In the genomic region with DNA sequence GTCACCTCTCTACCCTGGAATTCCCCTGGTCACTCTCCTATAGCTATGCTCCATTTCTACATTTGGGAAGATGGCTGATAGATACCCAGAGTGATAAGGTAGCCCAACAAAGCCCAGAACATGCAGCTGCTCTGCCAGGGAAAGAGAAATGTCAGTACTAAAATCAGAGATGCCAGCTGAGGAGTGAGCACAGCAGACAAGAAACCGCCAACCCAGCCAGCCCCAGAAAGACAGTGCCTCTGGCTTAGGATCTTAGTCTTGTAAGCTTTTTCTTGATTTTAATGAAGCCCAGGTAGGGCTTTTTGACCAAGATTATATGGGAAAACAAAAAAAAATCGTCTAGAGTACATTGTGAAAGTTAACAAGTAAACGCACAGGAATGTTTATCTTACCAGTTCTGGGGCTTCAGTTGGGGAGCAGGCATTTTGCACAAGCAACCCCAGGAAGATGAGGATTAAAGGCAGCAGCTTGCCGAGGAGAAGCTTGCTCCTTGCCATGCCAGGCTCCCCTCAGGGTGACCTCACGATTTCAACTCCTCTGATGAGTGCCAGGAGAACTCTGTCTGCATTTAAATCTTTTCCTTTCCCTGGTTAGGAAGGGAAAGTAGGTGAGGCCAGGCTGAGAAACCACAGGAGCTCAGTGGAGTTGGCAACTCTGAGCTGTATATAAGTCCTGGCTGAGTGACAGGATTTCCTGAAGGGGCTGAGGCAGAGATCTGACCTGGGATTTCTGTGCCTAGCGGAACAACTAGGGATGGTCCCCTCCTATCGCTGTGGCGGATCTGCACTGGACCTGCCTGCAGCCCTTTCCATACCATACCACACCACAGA, we compare ENCODE assay signal across 16 mouse cellular contexts. TPM values are rescaled to one million over a fixed set of nuclear protein-coding genes. Genes with fewer than 3 reads are reported as not detected.
DNase-seq lines count a peak whose midpoint lies in the region; ATAC-seq and TF ChIP-seq lines count a peak whose summit lies in the region.
"Had no signal": no experiment of that assay in that cellular context is flagged by ENCODE, and none has a peak within 500 bp of the region (broad histone marks: within the 10 kb centered on the region; RNA-seq: fewer than 3 reads in every experiment).

Stab2 (minus strand) TSS at position 641 of the 830 bp plus-strand sequence.

- ATAC-seq in liver, embryonic 12.5 days = no peak
- ATAC-seq in intestine, embryonic 16.5 days = no peak
- ATAC-seq: forebrain, embryonic 15.5 days had no signal

- no peaks in the 10 kb centered on the region for H3K4me1 ChIP-seq in kidney, adult 2 months (ENCODE audit: control insufficient read depth, insufficient read depth, low read length)
- H3K4me1 ChIP-seq in MEL (ENCODE audit: control insufficient read depth in 1 of 2, insufficient read depth in 2 of 2, low read length in 2 of 2) = peaks cover 0 to 4% of the 10 kb centered on the region in 2 experiments; a peak in 2 of 4 replicates
- H3K4me1 ChIP-seq in liver, embryonic 12.5 days = no peaks in the 10 kb centered on the region
- H3K4me1 ChIP-seq in intestine, embryonic 16.5 days (ENCODE audit: control insufficient read depth, insufficient read depth, low read length) = no peaks in the 10 kb centered on the region
- H3K4me1 ChIP-seq: forebrain, embryonic 15.5 days; heart, embryonic 10.5 days; midbrain, embryonic 12.5 days had no signal

- H3K9ac ChIP-seq in MEL (ENCODE audit: control insufficient read depth, low read depth, low read length, poor library complexity, severe bottlenecking) = peak within 1 kb of the TSS; percentile 48
- no peak within 1 kb of the TSS for H3K9ac ChIP-seq in liver, embryonic 12.5 days
- H3K9ac ChIP-seq in intestine, embryonic 16.5 days (ENCODE audit: low read depth, low read length) = no peak within 1 kb of the TSS
- H3K9ac ChIP-seq: embryonic facial prominence, embryonic 15.5 days; forebrain, embryonic 15.5 days; midbrain, embryonic 12.5 days had no signal

- WGBS in kidney, adult 2 months = 64% methylated on average over 8 of the region's 8 CpGs
- WGBS in liver, embryonic 12.5 days (ENCODE audit: insufficient replicate concordance) = 41% methylated on average over 8 of the region's 8 CpGs
- whole genome bisulfite sequencing in intestine, embryonic 16.5 days = 50% methylated on average over 8 of the region's 8 CpGs

- TF ChIP-seq CTCF in kidney, adult 2 months (conservative IDR thresholded peaks at IDR 0.05; ENCODE audit: insufficient read depth, insufficient read length, low read depth, low read length) = no peak
- no peak for TF ChIP-seq CTCF in MEL (IDR thresholded peaks at IDR 0.05 in 2 of 3, conservative IDR thresholded peaks at IDR 0.05 in 1 of 3; ENCODE audit: control insufficient read depth in 1 of 3, insufficient read depth in 1 of 3, low read depth in 2 of 3, low read length in 3 of 3, poor library complexity in 1 of 3, severe bottlenecking in 1 of 3)

- TF ChIP-seq RAD21 in MEL (IDR thresholded peaks at IDR 0.05; ENCODE audit: low read depth, low read length) = no peak

- H3K27ac ChIP-seq in kidney, adult 2 months (ENCODE audit: insufficient read depth, low read depth, low read length) = no peak within 1 kb of the TSS
- H3K27ac ChIP-seq in MEL (ENCODE audit: control insufficient read depth, low read depth, low read length) = peak within 1 kb of the TSS; percentile 25; the same call in 1 of the 2 replicates
- H3K27ac ChIP-seq in liver, embryonic 12.5 days = no peak within 1 kb of the TSS
- H3K27ac ChIP-seq in intestine, embryonic 16.5 days (ENCODE audit: low read length) = no peak within 1 kb of the TSS
- H3K27ac ChIP-seq: embryonic facial prominence, embryonic 15.5 days; forebrain, embryonic 15.5 days; heart, embryonic 10.5 days; midbrain, embryonic 12.5 days had no signal

- no peak for TF ChIP-seq POLR2A in kidney, adult 2 months (IDR thresholded peaks at IDR 0.05; ENCODE audit: low read depth, low read length)
- TF ChIP-seq POLR2A in MEL (IDR thresholded peaks at IDR 0.05; ENCODE audit: control insufficient read depth in 1 of 2, insufficient read depth in 1 of 2, low read depth in 1 of 2, low read length in 2 of 2, poor library complexity in 1 of 2) = no peak

- H3K79me2 ChIP-seq in MEL (ENCODE audit: control insufficient read depth, insufficient read depth, low read length, poor library complexity) = no peaks in the 10 kb centered on the region

- H3K27me3 ChIP-seq in kidney, adult 2 months (replicated peaks; ENCODE audit: control insufficient read depth, insufficient read depth, low read length) = no peaks in the 10 kb centered on the region
- no peaks in the 10 kb centered on the region for H3K27me3 ChIP-seq in MEL (ENCODE audit: control insufficient read depth in 1 of 2, insufficient read depth in 2 of 2, low read length in 2 of 2)
- H3K27me3 ChIP-seq in liver, embryonic 12.5 days (replicated peaks) = no peaks in the 10 kb centered on the region
- H3K27me3 ChIP-seq in intestine, embryonic 16.5 days (replicated peaks; ENCODE audit: control insufficient read depth, insufficient read depth, low read length) = no peaks in the 10 kb centered on the region
- H3K27me3 ChIP-seq: CH12.LX; embryonic facial prominence, embryonic 15.5 days; forebrain, embryonic 15.5 days; midbrain, embryonic 12.5 days had no signal

- H3K9me3 ChIP-seq in MEL (replicated peaks; ENCODE audit: insufficient read depth, low read length) = no peaks in the 10 kb centered on the region
- H3K9me3 ChIP-seq in liver, embryonic 12.5 days (replicated peaks) = no peaks in the 10 kb centered on the region
- no peaks in the 10 kb centered on the region for H3K9me3 ChIP-seq in intestine, embryonic 16.5 days (ENCODE audit: control insufficient read depth, low read length)
- H3K9me3 ChIP-seq: embryonic facial prominence, embryonic 15.5 days; forebrain, embryonic 15.5 days; heart, embryonic 10.5 days; midbrain, embryonic 12.5 days had no signal

- DNase-seq in kidney, adult 2 months = no peak
- no peak for DNase-seq in kidney, adult 8-10 months
- DNase-seq in MEL (ENCODE audit: low read depth, low spot score) = peak; percentile 70
- peak; percentile 57 for DNase-seq in brain, adult 2 months (ENCODE audit: low read depth, low spot score)
- DNase-seq in c-Kit-positive CD71-positive TER-119-positive erythroid progenitor cells, embryonic 14.5 days (ENCODE audit: low spot score) = no peak
- DNase-seq: gastrocnemius, postnatal 10 days; heart, postnatal 36 days; lung, postnatal 36 days; thymus, postnatal 14 days had no signal

- H3K4me3 ChIP-seq in kidney, adult 2 months (ENCODE audit: insufficient read depth, low read depth, low read length) = no peak within 1 kb of the TSS
- H3K4me3 ChIP-seq in MEL (ENCODE audit: control insufficient read depth in 1 of 2, insufficient read depth in 1 of 2, low read depth in 2 of 2, low read length in 2 of 2) = peak within 1 kb of the TSS; percentile 55 to 95
- H3K4me3 ChIP-seq in liver, embryonic 12.5 days = no peak within 1 kb of the TSS; the same call in 1 of the 2 replicates
- H3K4me3 ChIP-seq in intestine, embryonic 16.5 days (ENCODE audit: low read length) = no peak within 1 kb of the TSS
- H3K4me3 ChIP-seq: embryonic facial prominence, embryonic 15.5 days; forebrain, embryonic 15.5 days; heart, embryonic 10.5 days; midbrain, embryonic 12.5 days had no signal

- no peaks in the 10 kb centered on the region for H3K36me3 ChIP-seq in kidney, adult 2 months (ENCODE audit: control insufficient read depth, insufficient read depth, low read length)
- no peaks in the 10 kb centered on the region; a peak in 1 of 4 replicates for H3K36me3 ChIP-seq in MEL (ENCODE audit: control insufficient read depth in 1 of 2, insufficient read depth in 2 of 2, low read length in 2 of 2)
- no peaks in the 10 kb centered on the region for H3K36me3 ChIP-seq in liver, embryonic 12.5 days
- H3K36me3 ChIP-seq in intestine, embryonic 16.5 days (ENCODE audit: control insufficient read depth, insufficient read depth, low read length) = no peaks in the 10 kb centered on the region
- H3K36me3 ChIP-seq: embryonic facial prominence, embryonic 15.5 days; forebrain, embryonic 15.5 days; heart, embryonic 10.5 days; midbrain, embryonic 12.5 days had no signal

- TF ChIP-seq EP300 in MEL (IDR thresholded peaks at IDR 0.05; ENCODE audit: low read depth in 1 of 2, low read length in 2 of 2) = no peak

- H3K4me2 ChIP-seq in liver, embryonic 12.5 days = no peak within 1 kb of the TSS
- no peak within 1 kb of the TSS for H3K4me2 ChIP-seq in intestine, embryonic 16.5 days (ENCODE audit: low read depth, low read length)
- H3K4me2 ChIP-seq: embryonic facial prominence, embryonic 15.5 days; forebrain, embryonic 15.5 days; midbrain, embryonic 12.5 days had no signal

TF ChIP-seq in MEL, 35 proteins besides CTCF, POLR2A, EP300 and RAD21:
- no peak for TF ChIP-seq E2F4 (IDR thresholded peaks at IDR 0.05; ENCODE audit: borderline replicate concordance, low read depth, low read length)
- no peak for TF ChIP-seq NRF1 (IDR thresholded peaks at IDR 0.05; ENCODE audit: insufficient read depth, low read depth, low read length, poor library complexity, severe bottlenecking)
- TF ChIP-seq MYC (IDR thresholded peaks at IDR 0.05; ENCODE audit: low read depth, low read length) = no peak
- TF ChIP-seq MAX (IDR thresholded peaks at IDR 0.05; ENCODE audit: low read length) = no peak
- TF ChIP-seq SMC3 (IDR thresholded peaks at IDR 0.05; ENCODE audit: low read depth, low read length) = no peak
- no peak for TF ChIP-seq MEF2A (IDR thresholded peaks at IDR 0.05; ENCODE audit: extremely low read depth, insufficient replicate concordance, low read depth, low read length, poor library complexity, severe bottlenecking)
- no peak for TF ChIP-seq ELF1 (IDR thresholded peaks at IDR 0.05; ENCODE audit: low read depth, low read length)
- TF ChIP-seq NELFE (IDR thresholded peaks at IDR 0.05; ENCODE audit: low read depth, low read length) = no peak
- TF ChIP-seq CHD2 (IDR thresholded peaks at IDR 0.05; ENCODE audit: low read length) = no peak
- no peak for TF ChIP-seq KAT2A (conservative IDR thresholded peaks at IDR 0.05; ENCODE audit: low read depth, low read length)
- no peak for TF ChIP-seq MAFK (IDR thresholded peaks at IDR 0.05; ENCODE audit: borderline replicate concordance, low read depth, low read length)
- TF ChIP-seq ZC3H11A (IDR thresholded peaks at IDR 0.05; ENCODE audit: low read depth, low read length) = no peak
- TF ChIP-seq USF1 (IDR thresholded peaks at IDR 0.05; ENCODE audit: low read depth, low read length) = no peak
- no peak for TF ChIP-seq CHD1 (IDR thresholded peaks at IDR 0.05; ENCODE audit: low read depth, low read length)

RNA-seq across cellular contexts. Expression of gene Stab2, which starts in this region (rescaled TPM):
- 15.4 and 20.3 TPM in 2 replicates for polyA plus RNA-seq in kidney, adult 2 months (2012; rRNA removed)
- 0.73 and 1.4 TPM in 2 replicates for total RNA-seq in MEL (2012; rRNA removed)
- polyA plus RNA-seq in MEL (2012; ENCODE audit: insufficient read depth in 1 of 2, insufficient read length in 2 of 2, low read depth in 1 of 2, low replicate concordance in 2 of 2, missing spikeins in 1 of 2) = 1 to 10 TPM in 1 of 2 experiments, not detected in 1; 5.1 TPM
- 26.9 and 31.7 TPM in 2 replicates for polyA plus RNA-seq in liver, embryonic 12.5 days (2016; fragmentation: Nextera tagmentation; extraction: Ambion mirVana)
- polyA plus RNA-seq in intestine, embryonic 16.5 days (2015; fragmentation: Nextera tagmentation; extraction: Ambion mirVana) = 0.78 and 0.95 TPM in 2 replicates
- total RNA-seq: CH12.LX had no signal

Comparison
In these comparisons a context has a peak if more than half of its experiments do, and no peak if none do; other contexts are left out.
1. DNase-seq: peak in MEL (single experiment) and brain, adult 2 months (single experiment); none in kidney, adult 2 months (single experiment), kidney, adult 8-10 months (0 of 2) and c-Kit-positive CD71-positive TER-119-positive erythroid progenitor cells, embryonic 14.5 days (single experiment).
2. H3K4me3 ChIP-seq: peak in MEL (2 of 2); none in kidney, adult 2 months (single experiment), liver, embryonic 12.5 days (single experiment) and intestine, embryonic 16.5 days (single experiment).